Mouse (Mus musculus) hindbrain, embryonic 16.5 days (tissue): ENCODE data around the gene AU022252. TPM values are rescaled to one million over a fixed set of nuclear protein-coding genes. Genes with fewer than 3 reads are reported as not detected.

Experiments
- ATAC-seq: fragments of 200-750 bp; cut with Nextera tagmentation; 2 replicates; pipeline ENCODE4 v1.8.0; 2017; ENCODE audit warnings: moderate TSS enrichment, moderate library complexity
- H3K27ac ChIP-seq: fragments of 300-500 bp; sonication (generic); 2 replicates; pipeline ENCODE4 v1.5.1; 2014; ENCODE audit warnings: low read depth, mild to moderate bottlenecking, control low read depth, low read length, moderate library complexity
- H3K27me3 ChIP-seq: fragments of 300-500 bp; sonication (generic); replicated peaks from 2 replicates; pipeline ENCODE4 v1.6.1; 2014; ENCODE audit warnings: low read length; ENCODE audit not compliant: control insufficient read depth, insufficient read depth
- H3K36me3 ChIP-seq: fragments of 300-500 bp; sonication (generic); 2 replicates; pipeline ENCODE4 v1.6.1; 2014; ENCODE audit warnings: mild to moderate bottlenecking, low read length, moderate library complexity, mixed read lengths; ENCODE audit not compliant: control insufficient read depth, insufficient read depth
- H3K4me1 ChIP-seq: fragments of 300-500 bp; sonication (generic); 2 replicates; pipeline ENCODE4 v1.6.1; 2014; ENCODE audit warnings: low read depth, low read length; ENCODE audit not compliant: control insufficient read depth, insufficient read depth
- H3K4me2 ChIP-seq: fragments of 300-500 bp; sonication (generic); 2 replicates; pipeline ENCODE4 v1.6.1; 2014; ENCODE audit warnings: mild to moderate bottlenecking, low read length, control low read depth, moderate library complexity
- H3K4me3 ChIP-seq: fragments of 300-500 bp; sonication (generic); 2 replicates; pipeline ENCODE4 v1.5.1; 2014; ENCODE audit warnings: mild to moderate bottlenecking, low read length, control low read depth, moderate library complexity
- H3K9ac ChIP-seq: fragments of 300-500 bp; sonication (generic); 2 replicates; pipeline ENCODE4 v1.6.1; 2014; ENCODE audit warnings: low read depth, mild to moderate bottlenecking, control low read depth, low read length, moderate library complexity
- H3K9me3 ChIP-seq: fragments of 300-500 bp; sonication (generic); 2 replicates; pipeline ENCODE4 v1.6.1; 2014; ENCODE audit warnings: mild to moderate bottlenecking, low read length, moderate library complexity; ENCODE audit not compliant: control insufficient read depth
- WGBS: fragments of 180-500 bp; shearing (Covaris S2); extraction: QIAGEN DNeasy Blood & Tissue Kit; methylation state at CpG from one replicate; pipeline ENCODE4 v1.1.7; 2014; 5-methylcytosine and 5-hydroxymethylcytosine counted together
- polyA plus RNA-seq: library from polyadenylated mRNA; unstranded; fragments of >200 nt; fragmentation: Nextera tagmentation; extraction: Ambion mirVana; gene quantifications from 2 replicates; pipeline ENCODE4 v1.2.1, GENCODE M21; 2015

Gene AU022252
- polyA plus RNA-seq, 1 experiment from 2014 or later, result 23.3 TPM

- WGBS, result 76% methylated on average over 4 of the region's 4 CpGs
- H3K27me3 ChIP-seq, result no peaks in the 10 kb centered on the region
Measured at GRCm38 (mm10) chr4:119162990-119163389, 69.5 kb downstream of the AU022252 start.

GRCm38 (mm10) chr4:119161358-119161757, 71.2 kb downstream of the AU022252 start:
- Histone ChIP-seq H3K27ac (no peak overlapping the region), H3K9me3 (no peaks in the 10 kb centered on the region), H3K4me1 (no peaks in the 10 kb centered on the region), H3K9ac (no peak overlapping the region), H3K4me3 (no peak overlapping the region), H3K4me2 (no peak overlapping the region), H3K36me3 (no peaks in the 10 kb centered on the region), H3K27me3 (no peaks in the 10 kb centered on the region)
- WGBS, result 77% methylated on average over 3 of the region's 3 CpGs
- ATAC-seq, result no peak

More at GRCm38 (mm10) chr4:119162990-119163389, 69.5 kb downstream of the AU022252 start:
- ATAC-seq, result no peak
- H3K4me2 ChIP-seq, result no peak overlapping the region
- no peak overlapping the region for H3K4me3 ChIP-seq
- no peaks in the 10 kb centered on the region for H3K9me3 ChIP-seq
- no peak overlapping the region for H3K9ac ChIP-seq
- no peak overlapping the region for H3K27ac ChIP-seq
- no peaks in the 10 kb centered on the region for H3K4me1 ChIP-seq
- H3K36me3 ChIP-seq, result no peaks in the 10 kb centered on the region

GRCm38 (mm10) chr4:119157891-119158290, 74.6 kb downstream of the AU022252 start:
- Histone ChIP-seq H3K4me1 (no peaks in the 10 kb centered on the region), H3K9me3 (no peaks in the 10 kb centered on the region), H3K9ac (no peak overlapping the region), H3K4me3 (no peak overlapping the region), H3K36me3 (no peaks in the 10 kb centered on the region), H3K27ac (no peak overlapping the region), H3K27me3 (no peaks in the 10 kb centered on the region), H3K4me2 (no peak overlapping the region)
- WGBS, result 88% methylated on average over 5 of the region's 5 CpGs
- no peak for ATAC-seq

- no peak overlapping the region for H3K4me2 ChIP-seq
- ATAC-seq, result no peak
- H3K27ac ChIP-seq, result no peak overlapping the region
- no peaks in the 10 kb centered on the region for H3K4me1 ChIP-seq
- H3K27me3 ChIP-seq, result no peaks in the 10 kb centered on the region
- no peak overlapping the region for H3K9ac ChIP-seq
- H3K36me3 ChIP-seq, result no peaks in the 10 kb centered on the region
- H3K9me3 ChIP-seq, result no peaks in the 10 kb centered on the region
- WGBS, result 36% methylated on average over 2 of the region's 2 CpGs
- H3K4me3 ChIP-seq, result no peak overlapping the region
Measured at GRCm38 (mm10) chr4:119157186-119157585, 75.3 kb downstream of the AU022252 start.

Other genes with a start within 250 kb of the AU022252 start
- gene Slc2a1, start 124.0 kb downstream of the AU022252 start, polyA plus RNA-seq, result 100 and 106 TPM in 2 replicates
- 2.9 and 5.6 TPM in 2 replicates for gene Zfp691, start 58.5 kb downstream of the AU022252 start, polyA plus RNA-seq
- 0.33 and 0.70 TPM in 2 replicates for gene Ermap, start 42.7 kb downstream of the AU022252 start, polyA plus RNA-seq
- 197 and 201 TPM in 2 replicates for gene Svbp, start 37.4 kb downstream of the AU022252 start, polyA plus RNA-seq
- 0.20 and 0.46 TPM in 2 replicates for gene Tmem269, start 14.5 kb downstream of the AU022252 start, polyA plus RNA-seq
- 8.3 and 11.3 TPM in 2 replicates for gene P3h1, start 203 bp upstream of the AU022252 start, polyA plus RNA-seq
- gene Cldn19, start 22.7 kb upstream of the AU022252 start, polyA plus RNA-seq, result 0.81 and 1.1 TPM in 2 replicates
- 710 and 718 TPM in 2 replicates for gene Ybx1, start 61.9 kb upstream of the AU022252 start, polyA plus RNA-seq
- 42.4 and 43.4 TPM in 2 replicates for gene Ppih, start 87.8 kb upstream of the AU022252 start, polyA plus RNA-seq
- gene Ccdc30, start 182.8 kb upstream of the AU022252 start, polyA plus RNA-seq, result 18.8 and 20.0 TPM in 2 replicates
- 22.2 and 27.3 TPM in 2 replicates for gene Ppcs, start 189.7 kb upstream of the AU022252 start, polyA plus RNA-seq
- gene Zmynd12, start 190.1 kb upstream of the AU022252 start, polyA plus RNA-seq, result 0.63 and 0.89 TPM in 2 replicates